In the genomic region with DNA sequence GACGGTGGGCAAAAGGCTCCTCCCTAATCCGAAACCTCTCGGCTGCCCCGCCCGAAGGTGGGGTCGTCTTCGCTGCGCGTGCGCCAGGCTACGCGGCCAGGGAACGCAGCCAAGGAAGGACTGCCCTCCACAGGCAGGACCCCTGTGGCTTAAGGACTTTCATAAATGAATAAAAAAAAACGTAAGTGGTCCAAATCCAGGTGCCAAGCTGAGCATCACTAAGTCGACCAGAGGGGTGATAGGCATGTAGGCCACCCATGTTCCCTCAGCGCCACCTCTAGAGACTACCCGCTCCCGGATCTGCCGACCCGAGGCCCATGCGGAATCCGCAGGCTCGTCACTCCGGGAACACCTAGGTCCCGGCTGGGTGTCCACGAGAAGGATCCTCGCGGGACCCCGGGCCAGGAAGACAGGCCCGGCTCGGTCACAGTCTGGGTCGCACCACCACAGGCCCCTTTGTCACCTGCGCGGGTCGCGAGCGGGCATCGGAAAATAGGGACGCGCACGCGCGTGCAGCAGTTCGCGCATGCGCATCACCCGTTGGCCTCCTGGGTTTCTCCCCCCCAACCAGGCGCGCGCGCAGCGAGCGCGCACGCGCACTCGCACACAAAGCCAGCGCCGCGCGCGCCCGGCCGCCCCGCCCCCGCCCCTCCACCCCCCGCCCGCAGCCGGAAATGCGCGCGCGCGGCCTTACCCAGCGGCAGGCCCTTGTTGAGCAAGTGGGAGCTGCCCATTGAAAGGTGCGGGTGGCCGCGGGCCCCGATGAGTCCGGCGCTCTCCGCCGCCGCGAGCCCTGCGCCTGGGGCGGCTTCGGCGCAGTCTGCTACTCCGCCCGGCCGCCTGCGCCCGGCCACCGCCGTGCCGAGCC, we compare ENCODE assay signal across 8 mouse cellular contexts. TPM values are rescaled to one million over a fixed set of nuclear protein-coding genes. Genes with fewer than 3 reads are reported as not detected.
DNase-seq lines count a peak whose midpoint lies in the region; ATAC-seq and TF ChIP-seq lines count a peak whose summit lies in the region.

No protein-coding gene starts in this region.

- no peaks in the 10 kb centered on the region for H3K9me3 ChIP-seq in embryonic facial prominence, embryonic 15.5 days (replicated peaks)
- no peaks in the 10 kb centered on the region for H3K9me3 ChIP-seq in kidney, embryonic 14.5 days (ENCODE audit: control insufficient read depth, low read length)
- H3K9me3 ChIP-seq in limb, embryonic 15.5 days = no peaks in the 10 kb centered on the region

- WGBS in bone marrow, adult 2 months = 2% methylated on average over 91 of the region's 97 CpGs
- under 1% methylated on average over 66 of the region's 97 CpGs for WGBS in embryonic facial prominence, embryonic 15.5 days
- WGBS in kidney, embryonic 14.5 days = 0% methylated on average over 63 of the region's 97 CpGs
- WGBS in limb, embryonic 15.5 days = under 1% methylated on average over 76 of the region's 97 CpGs

- ATAC-seq in embryonic facial prominence, embryonic 15.5 days (ENCODE audit: insufficient number of reproducible peaks, low FRiP score, low TSS enrichment, low read depth) = peak; percentile 62
- ATAC-seq in kidney, embryonic 14.5 days (ENCODE audit: low FRiP score, low TSS enrichment) = peak; percentile 61
- ATAC-seq in limb, embryonic 15.5 days (ENCODE audit: insufficient number of reproducible peaks, low FRiP score, low TSS enrichment, low read depth) = peak; percentile 41

- DNase-seq in 416B (ENCODE audit: low read depth) = peak; percentile 90
- DNase-seq in heart, adult 9 months (ENCODE audit: low spot score in 2 of 2) = peak; percentile 92 to 93
- DNase-seq in monocyte, adult 2 months (ENCODE audit: low read depth in 1 of 2, low spot score in 2 of 2) = peak; percentile 55 to 78
- peak; percentile 88 to 91 for DNase-seq in spleen, postnatal 36 days (ENCODE audit: low spot score in 2 of 2)

- peak overlapping the region; percentile 78 for H3K4me2 ChIP-seq in embryonic facial prominence, embryonic 15.5 days (replicated peaks)
- peak overlapping the region; percentile 82 for H3K4me2 ChIP-seq in kidney, embryonic 14.5 days (replicated peaks; ENCODE audit: low read depth, low read length)
- peak overlapping the region; percentile 79 for H3K4me2 ChIP-seq in limb, embryonic 15.5 days

- H3K9ac ChIP-seq in embryonic facial prominence, embryonic 15.5 days = peak overlapping the region; percentile 90
- H3K9ac ChIP-seq in kidney, embryonic 14.5 days (ENCODE audit: low read depth, low read length) = peak overlapping the region; percentile 94
- peak overlapping the region; percentile 92 for H3K9ac ChIP-seq in limb, embryonic 15.5 days

- no peak for TF ChIP-seq CTCF in bone marrow, adult 2 months (IDR thresholded peaks at IDR 0.05; ENCODE audit: control insufficient read depth, insufficient read depth, low read length)

- peaks cover 13% of the 10 kb centered on the region; the same call in 1 of the 2 replicates for H3K36me3 ChIP-seq in embryonic facial prominence, embryonic 15.5 days
- peaks cover 9% of the 10 kb centered on the region; the same call in 1 of the 2 replicates for H3K36me3 ChIP-seq in kidney, embryonic 14.5 days (ENCODE audit: control insufficient read depth, insufficient read depth, low read length)
- peaks cover 8% of the 10 kb centered on the region for H3K36me3 ChIP-seq in limb, embryonic 15.5 days

- peak; percentile 79; the same call in 1 of the 2 replicates for TF ChIP-seq POLR2A in bone marrow, adult 2 months (IDR thresholded peaks at IDR 0.05; ENCODE audit: borderline replicate concordance, control insufficient read depth, low read depth, low read length)

- peaks cover 5% of the 10 kb centered on the region; the same call in 1 of the 2 replicates for H3K4me1 ChIP-seq in bone marrow, adult 2 months (ENCODE audit: control insufficient read depth, insufficient read depth, low read length)
- H3K4me1 ChIP-seq in embryonic facial prominence, embryonic 15.5 days = peaks cover 37% of the 10 kb centered on the region
- peaks cover 20% of the 10 kb centered on the region for H3K4me1 ChIP-seq in kidney, embryonic 14.5 days (ENCODE audit: control insufficient read depth, insufficient read depth, low read length)
- peaks cover 36% of the 10 kb centered on the region for H3K4me1 ChIP-seq in limb, embryonic 15.5 days

- H3K27me3 ChIP-seq in embryonic facial prominence, embryonic 15.5 days = no peaks in the 10 kb centered on the region
- no peaks in the 10 kb centered on the region for H3K27me3 ChIP-seq in kidney, embryonic 14.5 days (ENCODE audit: control insufficient read depth, insufficient read depth, low read length)
- H3K27me3 ChIP-seq in limb, embryonic 15.5 days = no peaks in the 10 kb centered on the region

- peak overlapping the region; percentile 98 for H3K27ac ChIP-seq in bone marrow, adult 2 months (ENCODE audit: control insufficient read depth, insufficient read depth, low read depth, low read length, poor library complexity)
- H3K27ac ChIP-seq in embryonic facial prominence, embryonic 15.5 days (replicated peaks) = peak overlapping the region; percentile 98
- H3K27ac ChIP-seq in kidney, embryonic 14.5 days (ENCODE audit: low read depth, low read length) = peak overlapping the region; percentile 91
- H3K27ac ChIP-seq in limb, embryonic 15.5 days = peak overlapping the region; percentile 98

- peak overlapping the region; percentile 85 for H3K4me3 ChIP-seq in bone marrow, adult 2 months (replicated peaks; ENCODE audit: control insufficient read depth, low read depth, low read length)
- H3K4me3 ChIP-seq in embryonic facial prominence, embryonic 15.5 days (replicated peaks) = peak overlapping the region; percentile 91
- peak overlapping the region; percentile 84 for H3K4me3 ChIP-seq in kidney, embryonic 14.5 days (ENCODE audit: low read length)
- H3K4me3 ChIP-seq in limb, embryonic 15.5 days = peak overlapping the region; percentile 89

RNA-seq across cellular contexts. Expression of a gene that starts 0.5 kb away (rescaled TPM):
- polyA plus RNA-seq in bone marrow, adult 2 months (2011; ENCODE audit: insufficient read depth, insufficient read length, low replicate concordance, missing spikeins) = 98.6 and 105 TPM in 2 replicates
- 312 and 319 TPM in 2 replicates for polyA plus RNA-seq in embryonic facial prominence, embryonic 15.5 days (2015; fragmentation: Nextera tagmentation; extraction: Ambion mirVana)
- polyA plus RNA-seq in kidney, embryonic 14.5 days (2014; fragmentation: Nextera tagmentation; extraction: Ambion mirVana) = 241 and 398 TPM in 2 replicates
- polyA plus RNA-seq in limb, embryonic 15.5 days (2015; fragmentation: Nextera tagmentation; extraction: Ambion mirVana) = 295 and 316 TPM in 2 replicates

RNA-seq across cellular contexts. Expression of a gene that starts 56.1 kb away (rescaled TPM):
- 3.1 and 6.6 TPM in 2 replicates for polyA plus RNA-seq in bone marrow, adult 2 months (2011; ENCODE audit: insufficient read depth, insufficient read length, low replicate concordance, missing spikeins)
- 13.7 and 16.6 TPM in 2 replicates for polyA plus RNA-seq in embryonic facial prominence, embryonic 15.5 days (2015; fragmentation: Nextera tagmentation; extraction: Ambion mirVana)
- 3.9 and 4.2 TPM in 2 replicates for polyA plus RNA-seq in kidney, embryonic 14.5 days (2014; fragmentation: Nextera tagmentation; extraction: Ambion mirVana)
- 37.3 and 43.8 TPM in 2 replicates for polyA plus RNA-seq in limb, embryonic 15.5 days (2015; fragmentation: Nextera tagmentation; extraction: Ambion mirVana)

Comparison
In these comparisons a context has a peak if more than half of its experiments do, and no peak if none do; other contexts are left out.
1. Peak in every context shown above with its lines: DNase-seq, ATAC-seq, H3K4me3 ChIP-seq and H3K27ac ChIP-seq.